Mouse (Mus musculus) liver, embryonic 13.5 days (tissue): ENCODE results near the gene Atp8a2. TPM values are rescaled to one million over a fixed set of nuclear protein-coding genes. Genes with fewer than 3 reads are reported as not detected.

Experiments used
- ATAC-seq: fragments of 200-750 bp; cut with Nextera tagmentation; 2 replicates; pipeline ENCODE4 v1.8.0; 2017; ENCODE audit warnings: low read depth, mild to moderate bottlenecking, moderate number of reproducible peaks, moderate library complexity
- DNase-seq: peaks from one replicate; pipeline ENCODE4 v3.0.0; 2022
- H3K27ac ChIP-seq: fragments of 300-500 bp; sonication (generic); 2 replicates; pipeline ENCODE4 v1.5.1; 2015; ENCODE audit warnings: moderate library complexity, mild to moderate bottlenecking, inconsistent platforms
- H3K27me3 ChIP-seq: fragments of 300-500 bp; sonication (generic); 2 replicates; pipeline ENCODE4 v1.6.1; 2015; ENCODE audit warnings: mild to moderate bottlenecking, inconsistent platforms
- H3K36me3 ChIP-seq: fragments of 300-500 bp; sonication (generic); 2 replicates; pipeline ENCODE4 v1.6.1; 2015; ENCODE audit warnings: mild to moderate bottlenecking, inconsistent platforms
- H3K4me1 ChIP-seq: fragments of 300-500 bp; sonication (generic); replicated peaks from 2 replicates; pipeline ENCODE4 v1.6.1; 2015; ENCODE audit warnings: inconsistent platforms
- H3K4me2 ChIP-seq: fragments of 300-500 bp; sonication (generic); 2 replicates; pipeline ENCODE4 v1.6.1; 2015; ENCODE audit warnings: inconsistent platforms, mild to moderate bottlenecking, moderate library complexity
- H3K4me3 ChIP-seq: fragments of 300-500 bp; sonication (generic); replicated peaks from 2 replicates; pipeline ENCODE4 v1.5.1; 2015; ENCODE audit warnings: mild to moderate bottlenecking, inconsistent platforms
- H3K9ac ChIP-seq: fragments of 300-500 bp; sonication (generic); 2 replicates; pipeline ENCODE4 v1.6.1; 2015; ENCODE audit warnings: mild to moderate bottlenecking, inconsistent platforms
- H3K9me3 ChIP-seq: fragments of 300-500 bp; sonication (generic); replicated peaks from 2 replicates; pipeline ENCODE4 v1.6.1; 2016; ENCODE audit warnings: inconsistent platforms
- WGBS: fragments of 180-500 bp; shearing (Covaris S2); methylation state at CpG from one replicate; pipeline ENCODE4 v1.1.7; 2015; ENCODE audit not compliant: insufficient replicate concordance; 5-methylcytosine and 5-hydroxymethylcytosine counted together
- polyA plus RNA-seq: library from polyadenylated mRNA; unstranded; fragments of >200 nt; fragmentation: Nextera tagmentation; extraction: Ambion mirVana; gene quantifications from 2 replicates; pipeline ENCODE4 v1.2.1, GENCODE M21; 2015

The Atp8a2 gene
- polyA plus RNA-seq, 1 experiment from 2014 or later: 1.8 TPM

- Histone ChIP-seq H3K4me1 (no peaks in the 10 kb centered on the region), H3K36me3 (no peaks in the 10 kb centered on the region), H3K9me3 (no peaks in the 10 kb centered on the region), H3K4me2 (no peak overlapping the region), H3K4me3 (no peak overlapping the region), H3K27ac (no peak overlapping the region), H3K9ac (no peak overlapping the region), H3K27me3 (no peaks in the 10 kb centered on the region)
- no peak for ATAC-seq
- no peak for DNase-seq
- 71% methylated on average over 5 of the region's 5 CpGs for WGBS
These were observed 8.7 kb downstream of the Atp8a2 start for GRCm38 (mm10) chr14:60188201-60188825.

- Histone ChIP-seq H3K9me3 (no peaks in the 10 kb centered on the region), H3K27me3 (peaks cover 29% of the 10 kb centered on the region), H3K36me3 (no peaks in the 10 kb centered on the region), H3K4me1 (peaks cover 31% of the 10 kb centered on the region), H3K27ac (no peak overlapping the region), H3K9ac (no peak overlapping the region), H3K4me3 (no peak overlapping the region), H3K4me2 (no peak overlapping the region)
- DNase-seq: no peak
- 71% methylated on average over 2 of the region's 2 CpGs for WGBS
- ATAC-seq: no peak
These were observed 15.7 kb downstream of the Atp8a2 start for GRCm38 (mm10) chr14:60181306-60181705.

GRCm38 (mm10) chr14:60178571-60178955 lies 18.4 kb downstream of the Atp8a2 start:
- no peaks in the 10 kb centered on the region for H3K36me3 ChIP-seq
- 4% methylated on average over 2 of the region's 2 CpGs for WGBS
- peak overlapping the region; percentile 80 for H3K4me2 ChIP-seq
- DNase-seq: no peak
- 0 out of 2 replicates have a peak, but pooled peaks have one; percentile 24 for ATAC-seq
- H3K27me3 ChIP-seq: peaks cover 44% of the 10 kb centered on the region
- no peak overlapping the region for H3K27ac ChIP-seq
- H3K9me3 ChIP-seq: no peaks in the 10 kb centered on the region
- H3K4me3 ChIP-seq: peak overlapping the region; percentile 64
- H3K9ac ChIP-seq: no peak overlapping the region
- peaks cover 35% of the 10 kb centered on the region for H3K4me1 ChIP-seq

- Histone ChIP-seq H3K4me2 (peak overlapping the region; percentile 80), H3K4me1 (peaks cover 35% of the 10 kb centered on the region), H3K9ac (peak overlapping the region; percentile 63), H3K27ac (peak overlapping the region; percentile 71), H3K4me3 (peak overlapping the region; percentile 64), H3K36me3 (no peaks in the 10 kb centered on the region), H3K9me3 (no peaks in the 10 kb centered on the region), H3K27me3 (peaks cover 44% of the 10 kb centered on the region)
- ATAC-seq (peak; percentile 50), DNase-seq (peak; percentile 8)
- WGBS: 5% methylated on average over 37 of the region's 37 CpGs
These were observed 19.1 kb downstream of the Atp8a2 start for GRCm38 (mm10) chr14:60177614-60178570.

- WGBS: under 1% methylated on average over 79 of the region's 84 CpGs
- Histone ChIP-seq H3K4me3 (peak overlapping the region; percentile 64), H3K36me3 (no peaks in the 10 kb centered on the region), H3K27ac (peak overlapping the region; percentile 71), H3K9me3 (no peaks in the 10 kb centered on the region), H3K4me1 (peaks cover 35% of the 10 kb centered on the region), H3K9ac (peak overlapping the region; percentile 63), H3K4me2 (peak overlapping the region; percentile 80), H3K27me3 (peaks cover 44% of the 10 kb centered on the region)
- ATAC-seq (peak; percentile 71), DNase-seq (peak; percentile 5)
These were observed 19.9 kb downstream of the Atp8a2 start for GRCm38 (mm10) chr14:60176891-60177613.

GRCm38 (mm10) chr14:60176469-60176890 lies 20.5 kb downstream of the Atp8a2 start:
- Histone ChIP-seq H3K36me3 (no peaks in the 10 kb centered on the region), H3K27ac (peak overlapping the region; percentile 61; the same call in 1 of the 2 replicates), H3K4me1 (peaks cover 35% of the 10 kb centered on the region), H3K4me2 (peak overlapping the region; percentile 80), H3K9ac (peak overlapping the region; percentile 63; the same call in 1 of the 2 replicates), H3K9me3 (no peaks in the 10 kb centered on the region), H3K27me3 (peaks cover 44% of the 10 kb centered on the region), H3K4me3 (peak overlapping the region; percentile 64)
- ATAC-seq (peak; percentile 25), DNase-seq (peak; percentile 5)
- 21% methylated on average over 9 of the region's 9 CpGs for WGBS

- Histone ChIP-seq H3K27ac (no peak overlapping the region), H3K9me3 (no peaks in the 10 kb centered on the region), H3K27me3 (peaks cover 27% of the 10 kb centered on the region), H3K4me3 (no peak overlapping the region), H3K4me1 (peaks cover 13% of the 10 kb centered on the region), H3K36me3 (no peaks in the 10 kb centered on the region), H3K4me2 (no peak overlapping the region), H3K9ac (no peak overlapping the region)
- DNase-seq (no peak), ATAC-seq (no peak)
- 58% methylated on average over 12 of the region's 12 CpGs for WGBS
These were observed 24.5 kb downstream of the Atp8a2 start for GRCm38 (mm10) chr14:60172286-60173055.

- no peak for DNase-seq
- 71% methylated on average over 16 of the region's 16 CpGs for WGBS
These were observed 26.0 kb downstream of the Atp8a2 start for GRCm38 (mm10) chr14:60170845-60171610.

GRCm38 (mm10) chr14:60163367-60163766 lies 33.6 kb downstream of the Atp8a2 start:
- Histone ChIP-seq H3K9ac (no peak overlapping the region), H3K36me3 (no peaks in the 10 kb centered on the region), H3K27me3 (no peaks in the 10 kb centered on the region), H3K4me1 (no peaks in the 10 kb centered on the region), H3K9me3 (no peaks in the 10 kb centered on the region), H3K27ac (no peak overlapping the region), H3K4me2 (no peak overlapping the region), H3K4me3 (no peak overlapping the region)
- WGBS: 56% methylated on average over 3 of the region's 3 CpGs
- ATAC-seq (no peak), DNase-seq (no peak)

More at GRCm38 (mm10) chr14:60170845-60171610, 26.0 kb downstream of the Atp8a2 start:
- Histone ChIP-seq H3K4me1 (peaks cover 1% of the 10 kb centered on the region; the same call in 1 of the 2 replicates), H3K9ac (no peak overlapping the region), H3K36me3 (no peaks in the 10 kb centered on the region), H3K4me2 (no peak overlapping the region), H3K27ac (no peak overlapping the region), H3K4me3 (no peak overlapping the region), H3K27me3 (peaks cover 13% of the 10 kb centered on the region), H3K9me3 (no peaks in the 10 kb centered on the region)
- ATAC-seq: no peak

- no peak for DNase-seq
These were observed 44.6 kb downstream of the Atp8a2 start for GRCm38 (mm10) chr14:60152373-60152772.

More at GRCm38 (mm10) chr14:60152373-60152772, 44.6 kb downstream of the Atp8a2 start:
- Histone ChIP-seq H3K36me3 (no peaks in the 10 kb centered on the region), H3K4me3 (no peak overlapping the region), H3K9ac (no peak overlapping the region), H3K27ac (no peak overlapping the region), H3K4me2 (no peak overlapping the region), H3K4me1 (no peaks in the 10 kb centered on the region), H3K9me3 (no peaks in the 10 kb centered on the region), H3K27me3 (no peaks in the 10 kb centered on the region)
- no peak for ATAC-seq
- WGBS: 65% methylated on average over 11 of the region's 11 CpGs
